Comparison of ENCODE assay signal across 9 mouse cellular contexts in genomic region chr1:134298636-134299411, GRCm38 (mm10). TPM values are rescaled to one million over a fixed set of nuclear protein-coding genes. Genes with fewer than 3 reads are reported as not detected.
DNase-seq lines count a peak whose midpoint lies in the region; ATAC-seq and TF ChIP-seq lines count a peak whose summit lies in the region.
"Had no signal": no experiment of that assay in that cellular context is flagged by ENCODE, and none has a peak within 500 bp of the region (broad histone marks: within the 10 kb centered on the region; RNA-seq: fewer than 3 reads in every experiment).

No protein-coding gene starts in this region.

- no peak for TF ChIP-seq POLR2A in kidney, adult 2 months (IDR thresholded peaks at IDR 0.05; ENCODE audit: low read depth, low read length)

- H3K27me3 ChIP-seq in kidney, adult 2 months (replicated peaks; ENCODE audit: control insufficient read depth, insufficient read depth, low read length) = no peaks in the 10 kb centered on the region
- H3K27me3 ChIP-seq in forebrain, embryonic 13.5 days = peaks cover 42% of the 10 kb centered on the region
- peaks cover 21% of the 10 kb centered on the region for H3K27me3 ChIP-seq in hindbrain, embryonic 14.5 days (ENCODE audit: control insufficient read depth, insufficient read depth, low read length)
- peaks cover 24% of the 10 kb centered on the region for H3K27me3 ChIP-seq in lung, embryonic 14.5 days (ENCODE audit: insufficient read depth, low read length)

- no peak for TF ChIP-seq CTCF in kidney, adult 2 months (conservative IDR thresholded peaks at IDR 0.05; ENCODE audit: insufficient read depth, insufficient read length, low read depth, low read length)
- TF ChIP-seq CTCF in lung, embryonic 14.5 days (IDR thresholded peaks at IDR 0.05; ENCODE audit: low read depth) = no peak

- peak; percentile 79 for ATAC-seq in forebrain, embryonic 13.5 days
- peak; percentile 46; the same call in 1 of the 2 replicates for ATAC-seq in hindbrain, embryonic 14.5 days (ENCODE audit: low FRiP score)
- ATAC-seq in lung, embryonic 14.5 days (ENCODE audit: insufficient read depth) = peak; percentile 52

- H3K27ac ChIP-seq in kidney, adult 2 months (ENCODE audit: insufficient read depth, low read depth, low read length) = no peak overlapping the region
- no peak overlapping the region for H3K27ac ChIP-seq in forebrain, embryonic 13.5 days
- H3K27ac ChIP-seq in hindbrain, embryonic 14.5 days = no peak overlapping the region
- H3K27ac ChIP-seq in lung, embryonic 14.5 days (ENCODE audit: low read depth) = no peak overlapping the region

- H3K4me1 ChIP-seq in kidney, adult 2 months (ENCODE audit: control insufficient read depth, insufficient read depth, low read length) = no peaks in the 10 kb centered on the region; the same call in 1 of the 2 replicates
- H3K4me1 ChIP-seq in forebrain, embryonic 13.5 days = peaks cover 23% of the 10 kb centered on the region
- peaks cover 10% of the 10 kb centered on the region; the same call in 1 of the 2 replicates for H3K4me1 ChIP-seq in hindbrain, embryonic 14.5 days (replicated peaks; ENCODE audit: control insufficient read depth, insufficient read depth, low read length)
- H3K4me1 ChIP-seq in lung, embryonic 14.5 days (ENCODE audit: insufficient read depth) = no peaks in the 10 kb centered on the region

- peaks cover 4% of the 10 kb centered on the region for H3K9me3 ChIP-seq in forebrain, embryonic 13.5 days (replicated peaks)
- no peaks in the 10 kb centered on the region for H3K9me3 ChIP-seq in hindbrain, embryonic 14.5 days (ENCODE audit: control insufficient read depth, low read length)
- H3K9me3 ChIP-seq in lung, embryonic 14.5 days (ENCODE audit: low read depth, low read length) = no peaks in the 10 kb centered on the region
- H3K9me3 ChIP-seq: G1E had no signal

- DNase-seq in kidney, adult 2 months = no peak
- no peak for DNase-seq in kidney, adult 8-10 months
- DNase-seq in brain, adult 2 months (ENCODE audit: low read depth, low spot score) = peak; percentile 58
- DNase-seq in hindbrain, embryonic 14.5 days (ENCODE audit: low spot score) = peak; percentile 47
- peak; percentile 59 for DNase-seq in lung, embryonic 14.5 days
- peak; percentile 41 for DNase-seq in ovary, postnatal 14 days (ENCODE audit: low spot score)
- DNase-seq in spleen, postnatal 10 days (ENCODE audit: low spot score in 2 of 2) = no peak

- H3K9ac ChIP-seq in forebrain, embryonic 13.5 days = peak overlapping the region; percentile 66
- H3K9ac ChIP-seq in hindbrain, embryonic 14.5 days = peak overlapping the region; percentile 56
- H3K9ac ChIP-seq in lung, embryonic 14.5 days = peak overlapping the region; percentile 58

- H3K4me3 ChIP-seq in kidney, adult 2 months (ENCODE audit: insufficient read depth, low read depth, low read length) = peak overlapping the region; percentile 62
- peak overlapping the region; percentile 52 for H3K4me3 ChIP-seq in forebrain, embryonic 13.5 days
- peak overlapping the region; percentile 38 for H3K4me3 ChIP-seq in hindbrain, embryonic 14.5 days (replicated peaks; ENCODE audit: low read length)
- peak overlapping the region; percentile 50 for H3K4me3 ChIP-seq in lung, embryonic 14.5 days (ENCODE audit: low read depth, low read length)

- H3K4me2 ChIP-seq in forebrain, embryonic 13.5 days = peak overlapping the region; percentile 93
- peak overlapping the region; percentile 75 for H3K4me2 ChIP-seq in hindbrain, embryonic 14.5 days (replicated peaks)
- peak overlapping the region; percentile 95 for H3K4me2 ChIP-seq in lung, embryonic 14.5 days

- 8% methylated on average over 58 of the region's 59 CpGs for WGBS in kidney, adult 2 months
- WGBS in forebrain, embryonic 13.5 days = 8% methylated on average over 57 of the region's 59 CpGs
- WGBS in hindbrain, embryonic 14.5 days = 4% methylated on average over 43 of the region's 59 CpGs
- 6% methylated on average over 55 of the region's 59 CpGs for WGBS in lung, embryonic 14.5 days

- no peaks in the 10 kb centered on the region for H3K36me3 ChIP-seq in kidney, adult 2 months (ENCODE audit: control insufficient read depth, insufficient read depth, low read length)
- no peaks in the 10 kb centered on the region for H3K36me3 ChIP-seq in forebrain, embryonic 13.5 days (ENCODE audit: poor library complexity, severe bottlenecking)
- H3K36me3 ChIP-seq in hindbrain, embryonic 14.5 days (replicated peaks; ENCODE audit: control insufficient read depth, insufficient read depth) = no peaks in the 10 kb centered on the region
- no peaks in the 10 kb centered on the region for H3K36me3 ChIP-seq in lung, embryonic 14.5 days (ENCODE audit: insufficient read depth)
- H3K36me3 ChIP-seq: G1E had no signal

RNA-seq across cellular contexts. Expression of gene Myog, which starts 9.0 kb away (rescaled TPM):
- polyA plus RNA-seq in kidney, adult 2 months (2012; rRNA removed) = 0.09 TPM in 1 of 2 replicates, not detected in the other
- polyA plus RNA-seq in forebrain, embryonic 13.5 days (2015; fragmentation: Nextera tagmentation; extraction: Ambion mirVana) = not detected in 2 replicates
- 0.13 and 0.17 TPM in 2 replicates for polyA plus RNA-seq in hindbrain, embryonic 14.5 days (2014; fragmentation: Nextera tagmentation; extraction: Ambion mirVana)
- polyA plus RNA-seq in lung, embryonic 14.5 days (2014; fragmentation: Nextera tagmentation; extraction: Ambion mirVana) = not detected in 2 replicates
- polyA plus RNA-seq: G1E had no signal

RNA-seq across cellular contexts. Expression of gene Ppfia4, which starts 33.9 kb away (rescaled TPM):
- polyA plus RNA-seq in kidney, adult 2 months (2012; rRNA removed) = 3.6 and 4.2 TPM in 2 replicates
- polyA plus RNA-seq in forebrain, embryonic 13.5 days (2015; fragmentation: Nextera tagmentation; extraction: Ambion mirVana) = 3.5 and 3.7 TPM in 2 replicates
- 20.4 and 22.3 TPM in 2 replicates for polyA plus RNA-seq in hindbrain, embryonic 14.5 days (2014; fragmentation: Nextera tagmentation; extraction: Ambion mirVana)
- polyA plus RNA-seq in lung, embryonic 14.5 days (2014; fragmentation: Nextera tagmentation; extraction: Ambion mirVana) = 2.4 and 2.6 TPM in 2 replicates

Comparison
In these comparisons a context has a peak if more than half of its experiments do, and no peak if none do; other contexts are left out.
1. DNase-seq: peak in brain, adult 2 months (single experiment), hindbrain, embryonic 14.5 days (single experiment), lung, embryonic 14.5 days (single experiment) and ovary, postnatal 14 days (single experiment); none in kidney, adult 2 months (single experiment), kidney, adult 8-10 months (0 of 2) and spleen, postnatal 10 days (0 of 2).
2. Peak in every context shown above with its lines, with median percentiles within 50 percentile points of each other: H3K4me3 ChIP-seq, ATAC-seq, H3K4me2 ChIP-seq and H3K9ac ChIP-seq.